Mouse (Mus musculus): ENCODE data around the gene Mgat5.

The Mgat5 gene

DNA sequence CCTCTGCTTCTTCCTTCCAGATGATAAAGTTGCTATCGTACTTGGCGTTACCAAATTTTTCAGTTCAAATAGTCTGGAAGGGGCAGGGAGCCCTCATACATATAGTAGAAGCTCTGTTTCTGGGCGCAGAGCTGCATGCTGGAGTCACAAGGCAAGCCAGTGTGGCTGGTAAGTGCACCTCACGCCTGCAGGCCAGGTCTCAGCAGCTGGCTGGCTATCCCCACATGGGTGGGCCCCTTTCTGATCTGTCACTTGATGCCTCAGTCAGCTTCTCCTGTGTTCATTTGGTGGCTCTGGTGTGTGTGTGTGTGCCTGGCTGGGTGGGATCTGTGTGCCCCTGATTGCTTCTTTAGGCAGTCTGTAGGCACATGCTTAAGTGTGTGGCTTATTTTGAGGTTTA is 12.8 kb downstream of the Mgat5 start:
- no peak for DNase-seq (ENCODE audit: extremely low read depth, low read depth)

DNA sequence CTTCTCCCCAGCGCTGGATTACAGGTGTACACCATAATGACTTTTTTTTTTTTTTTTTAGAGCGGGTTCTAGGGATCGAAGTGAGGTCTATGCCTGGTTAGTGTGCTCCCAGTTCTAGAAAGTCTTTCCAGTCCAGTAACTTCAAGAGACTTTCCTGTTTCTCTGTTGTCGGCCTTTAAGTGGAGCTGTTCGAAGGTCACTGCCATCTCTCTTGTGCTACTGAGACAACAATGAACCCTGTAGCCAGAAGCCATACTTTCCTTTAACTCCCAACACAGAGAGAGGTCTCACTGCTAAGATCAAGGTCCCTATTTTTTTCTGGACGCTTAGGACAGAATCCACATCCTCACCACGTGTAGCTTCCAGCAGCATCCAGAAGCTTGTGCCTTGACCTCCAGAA is 13.4 kb downstream of the Mgat5 start:
- DNase-seq (ENCODE audit: extremely low read depth, low read depth), result no peak

DNA sequence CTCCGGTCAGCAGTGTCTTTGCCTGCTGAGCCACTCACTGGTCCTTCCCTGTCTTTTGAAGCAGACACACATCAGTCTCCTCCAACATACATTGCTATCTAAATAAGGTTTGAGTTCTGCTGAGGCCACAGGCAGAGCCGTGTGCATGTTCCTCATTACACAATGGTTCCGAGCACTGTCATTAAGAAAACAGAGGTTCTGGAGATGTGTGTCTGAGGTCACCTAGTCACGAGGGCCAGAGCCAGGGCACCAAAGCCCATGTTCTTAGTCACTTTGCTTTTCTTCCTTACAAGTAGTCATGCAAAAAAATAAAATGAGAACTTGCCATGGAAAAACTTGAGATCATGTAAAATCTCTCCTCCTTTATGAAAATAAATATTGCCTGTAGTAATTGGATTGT is 14.3 kb downstream of the Mgat5 start:
- DNase-seq (ENCODE audit: extremely low read depth, low read depth), result no peak

DNA sequence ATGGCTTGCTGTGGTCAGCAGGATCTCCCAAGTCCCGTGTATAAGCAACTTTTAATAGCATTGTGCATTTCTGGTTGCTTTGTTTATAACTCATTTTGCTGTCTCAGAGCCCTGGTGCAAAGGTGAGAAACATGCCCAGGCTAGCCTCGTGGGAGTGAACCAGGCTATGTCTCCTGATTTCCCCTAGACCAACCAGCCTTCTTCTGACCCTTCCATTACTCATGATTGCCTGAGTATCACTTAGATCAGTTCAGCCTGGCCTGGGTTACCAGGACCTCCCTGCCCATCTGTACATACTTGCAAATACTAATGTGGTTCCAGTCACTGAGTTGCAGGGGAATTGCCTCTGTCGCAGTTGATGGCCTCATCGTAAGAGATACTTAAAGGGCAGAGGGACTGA is 14.8 kb downstream of the Mgat5 start:
- no peak for DNase-seq (ENCODE audit: extremely low read depth, low read depth)

DNA sequence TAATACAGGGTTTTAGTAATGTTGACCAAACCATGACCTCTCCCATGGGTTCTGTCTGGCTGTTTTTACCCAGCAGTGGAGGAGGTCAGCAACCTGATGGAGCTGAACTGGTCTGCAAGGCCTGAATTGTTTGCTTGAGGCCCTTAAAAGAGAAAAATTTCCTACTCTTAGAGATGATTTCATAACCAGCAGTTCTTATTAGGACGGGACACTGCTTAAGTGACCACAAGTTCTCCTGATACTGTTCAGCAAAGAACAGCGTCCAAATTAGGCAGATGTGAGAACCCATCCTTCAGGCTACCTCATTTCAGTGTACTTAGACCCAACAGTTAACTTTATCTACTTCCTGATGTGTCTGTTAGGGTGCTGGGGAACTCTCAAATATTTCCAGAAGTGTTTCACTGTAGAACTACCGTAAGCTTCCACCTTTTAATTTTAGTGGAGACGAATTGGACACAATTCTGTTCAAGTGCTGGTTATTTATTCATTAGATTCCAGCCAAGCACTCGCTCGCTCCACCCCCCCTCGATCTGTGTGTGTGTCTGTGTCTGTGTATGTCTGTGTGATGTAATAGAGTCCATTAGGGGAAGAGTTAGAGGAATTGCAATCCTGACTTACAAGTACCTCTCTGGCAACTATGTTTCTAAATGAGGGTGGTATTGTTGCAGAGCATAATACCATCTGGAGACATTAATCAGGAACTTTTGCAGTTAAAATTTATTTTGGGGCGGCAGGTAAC is 17.4 kb downstream of the Mgat5 start:
- no peak for DNase-seq (ENCODE audit: extremely low read depth, low read depth)

DNA sequence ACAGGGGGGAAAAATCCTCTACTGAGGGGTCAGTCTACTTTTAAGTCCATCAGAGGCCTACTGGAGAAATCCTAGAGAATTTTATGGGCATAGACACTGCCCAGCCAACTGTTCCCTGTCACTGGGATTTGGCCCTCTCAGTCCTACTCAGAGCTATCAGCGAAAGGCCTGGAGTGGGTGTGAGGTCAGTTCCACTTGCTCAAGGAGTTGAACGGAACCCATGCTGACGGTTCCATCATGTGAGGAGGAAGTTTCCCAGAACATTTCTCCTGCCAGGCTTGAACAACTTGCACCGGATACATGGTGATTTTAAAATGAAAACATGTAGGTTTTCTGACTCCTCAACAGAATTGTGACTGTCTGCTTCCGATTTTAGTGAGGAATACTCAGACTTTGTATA is 20.2 kb downstream of the Mgat5 start:
- DNase-seq (ENCODE audit: extremely low read depth, low read depth), result no peak

DNA sequence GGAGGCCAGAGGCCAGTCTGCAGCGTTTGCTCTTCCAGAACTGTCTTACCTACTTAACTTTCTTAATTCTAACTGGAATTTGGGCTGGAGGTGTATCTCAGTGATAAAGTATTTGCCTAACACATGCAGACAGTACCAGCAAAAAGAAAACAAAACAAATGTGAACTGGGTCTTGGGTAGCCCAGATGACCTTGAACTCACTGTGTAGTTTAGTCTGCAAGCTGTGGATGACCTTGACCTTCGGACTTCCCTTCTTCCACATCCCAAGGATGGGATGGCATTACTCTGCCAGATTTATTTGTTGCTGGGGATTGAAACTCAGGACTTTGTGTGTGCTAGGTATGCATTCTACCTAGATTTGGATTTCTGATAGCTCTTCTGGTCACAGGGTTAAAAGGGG is 24.2 kb downstream of the Mgat5 start:
- DNase-seq (ENCODE audit: extremely low read depth, low read depth), result no peak

DNA sequence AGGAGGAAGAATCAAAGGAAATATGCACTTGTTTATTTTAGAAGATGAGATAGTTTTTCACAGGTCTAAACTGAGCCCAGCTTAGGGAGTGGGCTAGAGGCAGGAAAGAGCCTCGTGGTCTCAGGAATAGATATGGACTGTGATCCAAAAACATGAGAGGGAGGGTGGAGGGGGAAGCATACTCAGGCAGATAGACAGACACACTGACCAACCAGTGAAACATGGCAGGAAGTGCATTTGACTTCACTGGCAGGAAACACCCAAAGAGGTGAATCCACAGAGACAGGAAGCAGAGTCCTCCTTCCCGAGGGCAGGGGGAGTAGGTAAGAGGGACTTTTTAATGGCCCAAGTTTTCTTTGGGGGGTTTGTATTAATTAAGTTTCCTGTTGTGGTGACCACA is 25.7 kb downstream of the Mgat5 start:
- DNase-seq (ENCODE audit: extremely low read depth, low read depth), result no peak

DNA sequence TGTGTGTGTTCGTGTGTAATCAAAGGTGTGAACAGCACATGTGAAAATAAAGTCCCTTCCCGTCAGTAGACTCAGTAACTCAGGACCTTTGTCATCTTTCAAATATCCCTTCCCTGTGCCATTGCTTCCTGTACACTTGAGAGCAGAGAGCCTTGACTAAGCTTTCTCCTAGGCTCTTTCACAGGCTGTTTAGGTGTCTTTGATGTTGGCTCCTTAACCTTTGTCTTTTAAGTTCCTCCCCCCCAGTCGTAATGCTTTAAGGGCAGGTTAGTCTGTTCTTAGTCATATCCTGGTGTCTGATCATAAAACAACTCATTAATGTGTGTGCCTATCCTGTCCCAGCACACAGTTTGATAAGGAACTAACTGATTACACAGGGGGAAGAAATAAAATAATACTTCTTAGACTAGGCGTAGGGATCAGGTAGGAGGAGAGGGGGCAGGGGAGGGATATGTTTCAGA is 28.4 kb downstream of the Mgat5 start:
- DNase-seq (ENCODE audit: extremely low read depth, low read depth), result no peak

DNA sequence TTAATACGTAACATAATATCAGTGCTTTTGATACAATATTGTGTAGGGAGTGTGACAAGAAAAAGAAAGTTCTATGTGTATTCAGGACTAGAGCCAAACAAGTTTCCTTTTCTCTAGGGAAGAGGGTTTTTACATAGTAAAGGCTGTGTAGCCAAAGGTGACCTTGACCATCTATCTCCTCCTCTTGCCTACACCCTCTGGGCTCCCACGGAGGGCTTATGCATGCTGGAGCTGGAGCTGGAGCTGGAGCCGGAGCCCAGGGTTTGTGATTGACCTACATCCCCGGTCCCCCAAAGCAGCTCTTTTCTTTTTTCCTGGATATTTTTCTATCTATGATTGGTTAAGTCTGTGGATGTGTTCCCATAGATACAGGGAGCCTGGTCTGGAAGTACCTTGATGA is 30.3 kb downstream of the Mgat5 start:
- no peak for DNase-seq (ENCODE audit: extremely low read depth, low read depth)

DNA sequence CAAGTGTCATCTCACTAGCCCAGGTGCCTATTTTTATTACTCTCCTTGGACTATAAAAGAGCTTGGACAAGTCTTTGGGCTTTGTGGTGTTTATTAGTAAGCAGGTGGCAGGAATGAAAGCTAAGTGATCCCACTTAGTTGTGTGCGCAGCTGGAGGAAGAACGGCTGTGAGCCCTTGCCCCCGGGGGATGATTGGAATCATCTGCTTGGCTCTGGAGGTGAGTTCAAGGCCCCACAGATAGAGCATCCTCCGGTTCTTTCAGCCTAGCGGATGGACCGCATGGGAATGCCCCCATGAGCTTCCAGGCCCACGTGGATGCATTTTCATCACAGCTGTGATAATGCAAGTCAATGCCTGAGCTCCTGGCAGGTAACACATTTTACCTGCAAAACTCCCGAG is 31.6 kb downstream of the Mgat5 start:
- DNase-seq (ENCODE audit: extremely low read depth, low read depth), result no peak

DNA sequence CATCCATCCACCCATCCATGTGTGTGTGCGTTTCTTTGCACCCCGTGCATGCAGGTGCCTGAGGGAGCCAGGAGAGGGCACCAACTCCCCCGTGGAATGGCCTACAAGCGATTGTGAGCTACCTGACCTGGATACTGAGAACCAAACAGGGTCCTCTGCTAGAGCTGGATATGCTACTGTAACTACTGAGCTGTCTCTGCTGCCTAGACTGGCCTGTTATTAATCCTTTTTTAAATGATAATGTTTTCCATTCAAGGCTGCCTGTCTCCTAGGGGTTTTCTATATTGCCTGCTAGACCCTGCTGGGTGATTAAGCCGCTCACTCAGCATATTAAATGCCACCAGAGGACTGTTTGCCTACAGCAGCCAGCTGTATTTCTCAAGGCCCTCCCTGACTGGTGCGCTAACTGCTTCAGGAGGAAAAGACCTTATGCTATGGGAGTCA is 34.1 kb downstream of the Mgat5 start:
- DNase-seq (ENCODE audit: extremely low read depth, low read depth), result no peak

DNA sequence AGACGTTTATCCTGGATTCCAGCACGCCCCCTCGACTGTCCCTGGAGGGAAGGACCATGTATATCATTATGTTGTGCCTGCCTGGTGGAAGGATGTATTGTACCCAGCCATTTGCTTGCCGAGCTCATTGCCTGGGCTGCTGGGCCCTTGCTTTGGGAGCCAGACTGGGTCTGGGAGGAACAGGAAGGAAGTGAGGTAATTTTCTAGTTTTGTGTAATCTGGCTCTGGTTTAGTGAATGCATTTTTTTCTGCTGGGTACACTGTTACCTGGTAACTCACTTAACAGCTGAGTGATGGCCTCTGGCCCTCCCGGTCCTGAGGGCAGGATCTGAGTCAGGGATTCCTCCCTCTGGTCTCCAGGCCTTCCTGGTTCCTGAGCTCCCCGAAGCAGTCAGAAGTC is 35.1 kb downstream of the Mgat5 start:
- DNase-seq (ENCODE audit: extremely low read depth, low read depth), result no peak

DNA sequence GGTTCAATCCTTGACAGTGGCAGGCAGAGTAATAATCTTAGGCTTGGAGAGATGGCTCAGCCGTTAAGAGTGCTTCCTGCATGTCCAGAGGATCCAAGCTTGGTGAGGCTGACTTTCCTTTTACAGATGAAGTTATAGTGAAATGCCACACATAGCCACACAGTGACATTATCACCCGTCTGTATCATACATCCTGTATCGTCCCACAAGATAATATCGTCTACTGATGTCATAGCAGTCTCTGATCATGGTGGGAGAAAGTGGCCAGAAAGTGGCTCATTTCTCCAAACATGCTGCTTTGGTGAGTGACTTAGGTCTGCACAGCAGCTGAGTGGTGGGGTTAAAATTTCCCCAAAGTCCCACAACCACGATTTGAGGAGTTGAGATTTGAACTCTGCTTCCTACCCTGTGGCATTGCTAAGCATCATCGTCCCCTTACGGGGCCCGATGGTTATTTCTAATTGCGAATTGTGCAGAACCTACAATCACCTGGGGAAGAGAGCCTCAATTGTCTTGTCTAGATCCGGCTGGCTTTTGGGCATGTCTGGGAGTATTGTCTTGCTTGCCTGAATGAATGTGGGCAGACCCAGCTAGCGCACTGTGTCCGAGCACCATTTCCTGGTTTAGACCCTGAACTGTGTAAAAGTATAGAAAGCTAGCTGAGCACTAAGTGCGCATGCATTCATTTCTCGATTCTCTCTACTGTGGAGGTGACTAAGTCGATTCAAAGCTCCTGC is 37.5 kb downstream of the Mgat5 start:
- DNase-seq (ENCODE audit: extremely low read depth, low read depth), result no peak

DNA sequence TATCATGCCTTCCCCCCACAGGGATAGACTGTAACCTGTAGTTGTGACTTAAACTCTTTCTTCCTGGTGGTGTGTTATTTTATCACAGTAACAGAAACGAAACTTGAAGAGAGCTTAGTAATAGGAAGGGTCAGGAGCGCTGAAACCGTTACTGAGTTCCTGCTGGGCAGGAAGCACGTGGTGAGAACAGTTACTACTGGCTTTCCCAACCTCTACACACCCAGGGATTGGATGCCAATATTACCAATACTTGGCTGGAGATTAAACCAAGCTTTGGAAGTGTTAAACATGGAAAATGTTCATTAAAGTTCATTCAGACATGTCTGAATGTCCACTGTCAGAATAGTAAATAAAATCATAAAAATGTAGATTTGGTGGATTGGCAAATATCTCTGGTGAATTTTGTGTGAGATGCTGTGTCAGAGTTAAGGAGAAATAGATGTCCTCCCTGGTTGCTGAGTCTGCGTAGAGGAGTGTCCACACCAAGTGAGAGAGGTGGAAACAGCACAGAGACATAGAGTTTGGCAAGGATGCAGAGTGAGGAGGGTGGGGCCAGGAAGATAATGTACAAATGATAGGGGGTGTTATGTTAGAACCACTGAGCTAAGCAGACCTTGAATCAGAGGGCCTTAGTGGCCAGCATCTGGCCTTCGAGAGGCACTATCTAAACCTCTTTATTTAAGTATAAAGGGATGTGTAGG is 38.2 kb downstream of the Mgat5 start:
- no peak for DNase-seq (ENCODE audit: extremely low read depth, low read depth)

DNA sequence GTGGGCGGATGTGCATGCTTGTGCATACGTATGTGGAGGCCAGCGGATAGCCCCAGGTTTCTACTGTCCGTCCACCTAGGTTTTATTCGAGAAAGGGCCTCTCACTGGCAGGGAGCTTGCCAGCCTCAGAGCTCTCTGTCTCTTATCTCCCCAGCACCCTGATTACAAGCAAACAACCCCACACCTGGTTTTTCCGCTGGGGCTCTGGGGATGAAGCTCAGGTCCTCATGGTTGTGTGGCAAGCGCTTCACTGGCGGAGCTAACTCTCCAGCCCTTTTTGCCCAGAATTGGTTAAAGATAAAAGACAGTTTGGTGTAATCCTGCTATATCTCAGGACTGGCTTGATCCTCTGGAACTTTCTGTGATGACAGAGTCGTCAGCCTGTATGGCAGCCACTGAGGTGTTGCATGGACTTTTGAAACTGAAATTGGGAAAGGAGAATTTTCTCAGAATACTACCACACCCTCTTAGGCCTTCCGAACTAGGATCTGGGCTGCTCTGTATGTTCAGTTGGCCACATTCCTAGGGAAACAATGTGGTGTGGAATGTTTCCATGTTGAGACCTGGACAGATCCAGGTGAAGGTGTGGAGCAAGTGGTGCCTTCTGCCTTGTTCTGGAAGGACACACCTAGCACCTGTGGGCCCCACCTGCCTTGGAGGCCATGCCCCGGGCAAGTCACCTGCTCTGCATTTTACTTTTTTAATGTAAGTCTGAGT is 39.4 kb downstream of the Mgat5 start:
- no peak for DNase-seq (ENCODE audit: extremely low read depth, low read depth)

DNA sequence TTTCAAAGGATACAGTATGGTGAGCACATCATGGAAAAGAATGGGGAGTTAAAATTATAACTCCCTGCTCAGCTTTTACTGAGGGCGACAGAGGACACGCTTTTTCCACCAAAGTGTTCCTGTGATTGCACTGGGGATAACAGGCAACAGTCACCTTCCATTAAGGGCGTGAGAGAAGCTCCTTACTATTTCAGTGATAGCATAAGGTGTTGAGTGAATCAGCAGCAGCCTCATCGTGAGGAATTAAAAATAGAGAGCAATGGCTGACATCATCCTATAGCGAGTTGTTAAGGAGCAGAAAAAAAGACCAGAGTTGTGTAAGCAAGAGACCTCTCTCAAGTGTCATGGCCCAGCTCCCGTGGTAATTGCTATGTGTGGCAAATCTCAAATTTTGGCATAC is 41.3 kb downstream of the Mgat5 start:
- no peak for DNase-seq (ENCODE audit: extremely low read depth, low read depth)

DNA sequence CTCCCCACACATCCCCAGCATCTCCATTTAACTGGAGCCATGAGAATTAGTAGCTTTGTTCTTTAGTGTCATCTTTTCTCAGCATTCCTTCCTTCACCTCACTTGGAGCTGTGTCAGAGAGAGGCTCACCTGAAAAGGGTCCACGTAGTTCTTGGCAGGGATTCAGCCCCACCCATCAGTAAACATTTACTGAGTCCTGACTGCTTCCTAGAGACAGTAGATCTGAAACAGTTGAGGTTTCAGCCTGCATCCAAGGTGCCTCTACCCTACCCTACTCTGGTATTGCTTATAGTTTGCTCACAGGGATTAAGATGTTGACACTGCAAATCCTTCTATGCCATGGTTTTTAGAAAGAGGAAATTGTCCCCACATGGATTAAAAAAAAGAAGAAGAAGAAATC is 43.6 kb downstream of the Mgat5 start:
- DNase-seq (ENCODE audit: extremely low read depth, low read depth), result no peak

DNA sequence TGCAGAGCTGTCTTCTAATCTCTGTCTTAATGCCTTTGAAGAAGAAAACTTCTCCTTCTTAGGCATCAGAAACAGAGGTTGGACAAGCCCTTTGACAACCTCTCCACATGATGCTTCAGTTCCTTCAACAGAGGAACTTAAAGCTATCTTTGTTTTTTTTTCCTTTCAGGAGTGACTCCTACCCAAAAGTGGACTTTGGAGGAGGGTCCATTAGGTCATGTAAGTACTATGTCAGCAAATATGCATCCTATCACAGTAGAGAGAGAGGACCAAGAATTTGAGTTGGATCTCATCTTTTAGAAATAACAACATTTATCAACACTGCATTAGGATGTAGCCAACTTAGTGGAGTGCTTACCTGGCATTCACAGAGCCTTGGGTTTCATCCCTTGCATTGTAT is 44.8 kb downstream of the Mgat5 start:
- DNase-seq (ENCODE audit: extremely low read depth, low read depth), result no peak

DNA sequence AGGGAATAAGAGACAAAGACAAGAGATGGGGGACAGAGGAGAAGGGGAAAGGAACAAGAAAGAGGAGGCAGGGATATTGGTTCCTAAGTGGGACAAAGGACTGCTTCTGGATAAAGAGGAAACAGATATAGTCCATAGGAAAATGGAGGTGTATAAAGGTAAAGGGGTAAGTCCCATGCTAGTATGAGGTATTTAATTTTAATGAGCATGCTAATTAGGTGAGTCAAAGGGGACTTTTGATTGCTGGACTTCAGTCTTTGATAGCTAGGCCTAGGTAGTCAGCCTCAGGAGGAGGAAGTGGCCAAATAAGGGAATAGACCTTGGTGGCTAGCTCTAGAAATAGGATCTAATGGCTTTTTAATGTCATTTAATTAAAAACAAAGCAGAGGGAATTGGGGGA is 45.5 kb downstream of the Mgat5 start:
- DNase-seq (ENCODE audit: extremely low read depth, low read depth), result no peak

DNA sequence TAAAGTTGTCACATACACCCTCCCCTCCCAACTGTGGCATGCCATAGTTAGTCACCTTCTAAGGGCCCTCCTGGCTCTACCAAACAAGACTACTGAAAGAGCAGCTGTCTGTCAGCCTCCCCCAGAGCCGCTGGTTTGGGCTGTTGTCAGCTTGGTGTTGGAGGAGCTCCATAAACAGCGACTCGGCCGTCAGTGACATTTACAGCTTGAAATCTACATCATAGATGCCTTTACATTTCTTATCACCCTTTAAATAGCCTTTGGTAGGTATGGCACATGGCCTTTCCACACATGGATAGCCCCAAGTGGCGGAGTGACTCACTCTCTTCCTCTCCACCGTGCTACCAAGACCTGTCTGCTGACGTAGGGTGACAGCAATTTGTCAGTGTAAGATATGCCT is 46.9 kb downstream of the Mgat5 start:
- DNase-seq (ENCODE audit: extremely low read depth, low read depth), result no peak

DNA sequence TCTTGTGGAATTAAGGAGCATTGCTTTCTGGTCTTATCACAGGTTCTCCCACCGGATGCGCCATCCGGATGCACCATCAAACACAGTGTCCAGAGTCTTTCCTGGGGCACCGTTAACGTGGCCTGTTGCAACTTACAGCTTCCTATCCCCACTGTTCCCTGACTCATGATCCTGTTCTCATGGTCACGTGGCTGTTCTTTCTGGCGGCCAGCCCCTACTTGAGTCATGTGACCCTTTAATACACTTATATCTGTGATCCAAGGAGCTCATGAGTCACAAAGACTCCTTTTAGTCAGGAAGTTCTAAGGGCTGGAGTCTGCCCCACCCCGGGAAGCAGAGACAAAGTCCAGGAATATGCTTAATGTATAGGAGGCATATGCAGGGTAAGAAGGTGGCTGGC is 52.2 kb downstream of the Mgat5 start:
- DNase-seq (ENCODE audit: extremely low read depth, low read depth), result no peak
